Mouse (Mus musculus) E14TG2a.4 (cell line): ENCODE data around the gene Rffl.

Experiments
- CTCF ChIP-seq: conservative IDR thresholded peaks from 2 replicates; pipeline ENCODE4 v1.5.1; 2014; ENCODE audit warnings: low read length
- NANOG ChIP-seq: IDR thresholded peaks from 2 replicates; pipeline ENCODE4 v1.6.1; 2014; ENCODE audit warnings: borderline replicate concordance, low read length, mixed read lengths
- POU5F1 ChIP-seq: IDR thresholded peaks from 2 replicates; pipeline ENCODE4 v1.6.1; 2014; ENCODE audit warnings: low read length, borderline replicate concordance

GRCm38 (mm10) chr11:82833929-82834328 is 37.1 kb downstream of the Rffl start:
- TF ChIP-seq CTCF (no peak), POU5F1 (no peak), NANOG (no peak)
